Mouse (Mus musculus) lung, postnatal 0 days (tissue): Measurements from ENCODE around the gene Zfp787. TPM values are rescaled to one million over a fixed set of nuclear protein-coding genes. Genes with fewer than 3 reads are reported as not detected.

Experiments used
- ATAC-seq: fragments of 200-750 bp; cut with Nextera tagmentation; 2 replicates; pipeline ENCODE4 v1.8.0; 2017; ENCODE audit warnings: moderate library complexity
- DNase-seq: peaks from one replicate; pipeline ENCODE4 v3.0.0-alpha.2; 2016; ENCODE audit warnings: low spot score
- H3K27ac ChIP-seq: fragments of 300-500 bp; sonication (generic); 2 replicates; pipeline ENCODE4 v1.5.1; 2014; ENCODE audit warnings: antibody characterized with exemption, mild to moderate bottlenecking, low read length, mixed read lengths
- H3K27me3 ChIP-seq: fragments of 300-500 bp; sonication (generic); replicated peaks from 2 replicates; pipeline ENCODE4 v1.6.1; 2014; ENCODE audit warnings: low read length, mixed read lengths; ENCODE audit not compliant: insufficient read depth
- H3K36me3 ChIP-seq: fragments of 300-500 bp; sonication (generic); 2 replicates; pipeline ENCODE4 v1.6.1; 2014; ENCODE audit warnings: low read length, mixed read lengths; ENCODE audit not compliant: insufficient read depth
- H3K4me1 ChIP-seq: fragments of 300-500 bp; sonication (generic); 2 replicates; pipeline ENCODE4 v1.6.1; 2014; ENCODE audit warnings: antibody characterized with exemption, low read depth, low read length, mixed read lengths; ENCODE audit not compliant: insufficient read depth
- H3K4me2 ChIP-seq: fragments of 300-500 bp; sonication (generic); replicated peaks from 2 replicates; pipeline ENCODE4 v1.6.1; 2014; ENCODE audit warnings: low read depth, mild to moderate bottlenecking, low read length, moderate library complexity, mixed read lengths
- H3K4me3 ChIP-seq: fragments of 300-500 bp; sonication (generic); 2 replicates; pipeline ENCODE4 v1.5.1; 2014; ENCODE audit warnings: low read depth, low read length
- H3K9ac ChIP-seq: fragments of 300-500 bp; sonication (generic); replicated peaks from 2 replicates; pipeline ENCODE4 v1.6.1; 2014; ENCODE audit warnings: low read depth, mild to moderate bottlenecking
- H3K9me3 ChIP-seq: fragments of 300-500 bp; sonication (generic); 2 replicates; pipeline ENCODE4 v1.6.1; 2016; ENCODE audit warnings: low read length, mixed read lengths
- CTCF ChIP-seq: IDR thresholded peaks from 2 replicates; pipeline ENCODE4 v1.5.1; 2016; ENCODE audit warnings: antibody characterized with exemption, mild to moderate bottlenecking
- EP300 ChIP-seq: IDR thresholded peaks from 2 replicates; pipeline ENCODE4 v1.6.1; 2016; ENCODE audit warnings: antibody characterized with exemption, mild to moderate bottlenecking, control low read depth
- WGBS: fragments of 180-500 bp; shearing (Covaris S2); extraction: QIAGEN DNeasy Blood & Tissue Kit; methylation state at CpG from one replicate; pipeline ENCODE4 v1.1.7; 2014; 5-methylcytosine and 5-hydroxymethylcytosine counted together
- polyA plus RNA-seq: library from polyadenylated mRNA; unstranded; fragments of >200 nt; fragmentation: Nextera tagmentation; extraction: Ambion mirVana; gene quantifications from 2 replicates; pipeline ENCODE4 v1.2.1, GENCODE M21; 2015

Gene Zfp787
- polyA plus RNA-seq, 1 experiment from 2014 or later = 47.4 TPM

GRCm38 (mm10) chr7:6151266-6151665 lies 4.5 kb downstream of the Zfp787 start:
- no peak overlapping the region for H3K4me2 ChIP-seq
- DNase-seq = no peak
- H3K36me3 ChIP-seq = no peaks in the 10 kb centered on the region
- H3K27me3 ChIP-seq = no peaks in the 10 kb centered on the region
- peak overlapping the region; percentile 32; the same call in 1 of the 2 replicates for H3K27ac ChIP-seq
- WGBS = 61% methylated on average over 1 of the region's 1 CpGs
- peaks cover 38% of the 10 kb centered on the region for H3K4me1 ChIP-seq
- no peak overlapping the region for H3K9ac ChIP-seq
- no peaks in the 10 kb centered on the region for H3K9me3 ChIP-seq
- TF ChIP-seq CTCF = no peak
- no peak for TF ChIP-seq EP300
- no peak for ATAC-seq
- no peak overlapping the region for H3K4me3 ChIP-seq

- Histone ChIP-seq H3K27ac (peak overlapping the region; percentile 71), H3K4me1 (peaks cover 43% of the 10 kb centered on the region; the same call in 1 of the 2 replicates), H3K36me3 (no peaks in the 10 kb centered on the region), H3K4me3 (no peak overlapping the region), H3K27me3 (no peaks in the 10 kb centered on the region), H3K4me2 (no peak overlapping the region), H3K9me3 (no peaks in the 10 kb centered on the region), H3K9ac (no peak overlapping the region)
- 57% methylated on average over 5 of the region's 5 CpGs for WGBS
- DNase-seq = peak; percentile 74
- ATAC-seq = peak; percentile 76
- TF ChIP-seq EP300 (0 out of 2 replicates have a peak, but pooled peaks have one; percentile 48), CTCF (no peak)
Observed at GRCm38 (mm10) chr7:6147688-6148087, 8.1 kb downstream of the Zfp787 start.

- Histone ChIP-seq H3K27me3 (no peaks in the 10 kb centered on the region), H3K4me1 (peaks cover 42% of the 10 kb centered on the region; the same call in 1 of the 2 replicates), H3K9ac (no peak overlapping the region), H3K9me3 (no peaks in the 10 kb centered on the region), H3K4me2 (no peak overlapping the region), H3K36me3 (no peaks in the 10 kb centered on the region), H3K27ac (peak overlapping the region; percentile 71), H3K4me3 (no peak overlapping the region)
- DNase-seq = no peak
- no peak for TF ChIP-seq CTCF
- no peak for TF ChIP-seq EP300
- WGBS = 3% methylated on average over 2 of the region's 2 CpGs
- ATAC-seq = no peak
Observed at GRCm38 (mm10) chr7:6146982-6147325, 8.8 kb downstream of the Zfp787 start.

DNA sequence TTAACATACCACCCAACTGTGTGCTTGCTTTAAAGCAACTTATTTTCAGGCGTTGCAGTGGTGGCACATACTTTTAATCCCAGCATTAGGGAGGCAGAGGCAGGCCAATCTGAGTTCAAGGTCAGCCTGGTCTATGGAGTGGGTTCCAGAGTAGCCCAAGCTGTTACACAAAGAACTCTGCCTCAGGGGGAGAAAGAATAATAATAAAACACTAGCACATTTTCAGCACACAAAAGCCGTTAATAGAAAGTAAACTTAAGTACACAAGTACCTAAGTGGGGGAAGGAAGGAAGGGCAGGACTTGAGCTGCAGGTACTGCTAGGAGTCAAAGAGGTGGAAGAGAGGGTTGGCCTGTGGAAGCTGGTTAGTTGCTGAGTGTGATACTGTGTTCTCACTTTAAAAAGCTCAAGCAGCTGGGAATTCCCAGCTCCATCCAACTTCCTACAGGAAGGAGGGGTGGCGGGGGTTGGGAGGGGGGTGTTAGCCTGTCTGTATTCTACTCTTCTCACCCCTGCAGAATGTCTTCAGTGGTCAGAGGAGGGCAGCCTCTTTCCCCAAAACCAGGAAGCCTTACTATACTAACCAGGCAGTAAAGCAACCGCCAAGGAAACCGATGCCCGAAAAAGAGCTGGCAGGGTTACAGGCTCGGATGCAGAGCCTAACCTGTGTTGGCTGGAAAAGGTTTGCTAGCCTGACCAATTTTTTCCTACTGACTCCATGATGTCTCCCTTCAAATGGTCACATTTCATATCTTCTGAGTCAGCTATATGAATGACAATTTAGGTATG lies 9.4 kb downstream of the Zfp787 start:
- peaks cover 36% of the 10 kb centered on the region; the same call in 1 of the 2 replicates for H3K4me1 ChIP-seq
- DNase-seq (peak; percentile 62), ATAC-seq (peak; percentile 38)
- H3K9ac ChIP-seq = no peak overlapping the region
- no peaks in the 10 kb centered on the region for H3K27me3 ChIP-seq
- no peak overlapping the region for H3K4me2 ChIP-seq
- no peak overlapping the region for H3K4me3 ChIP-seq
- peak overlapping the region; percentile 71; the same call in 1 of the 2 replicates for H3K27ac ChIP-seq
- TF ChIP-seq EP300 (no peak), CTCF (no peak)
- 47% methylated on average over 7 of the region's 7 CpGs for WGBS
- H3K9me3 ChIP-seq = no peaks in the 10 kb centered on the region
- no peaks in the 10 kb centered on the region for H3K36me3 ChIP-seq

DNA sequence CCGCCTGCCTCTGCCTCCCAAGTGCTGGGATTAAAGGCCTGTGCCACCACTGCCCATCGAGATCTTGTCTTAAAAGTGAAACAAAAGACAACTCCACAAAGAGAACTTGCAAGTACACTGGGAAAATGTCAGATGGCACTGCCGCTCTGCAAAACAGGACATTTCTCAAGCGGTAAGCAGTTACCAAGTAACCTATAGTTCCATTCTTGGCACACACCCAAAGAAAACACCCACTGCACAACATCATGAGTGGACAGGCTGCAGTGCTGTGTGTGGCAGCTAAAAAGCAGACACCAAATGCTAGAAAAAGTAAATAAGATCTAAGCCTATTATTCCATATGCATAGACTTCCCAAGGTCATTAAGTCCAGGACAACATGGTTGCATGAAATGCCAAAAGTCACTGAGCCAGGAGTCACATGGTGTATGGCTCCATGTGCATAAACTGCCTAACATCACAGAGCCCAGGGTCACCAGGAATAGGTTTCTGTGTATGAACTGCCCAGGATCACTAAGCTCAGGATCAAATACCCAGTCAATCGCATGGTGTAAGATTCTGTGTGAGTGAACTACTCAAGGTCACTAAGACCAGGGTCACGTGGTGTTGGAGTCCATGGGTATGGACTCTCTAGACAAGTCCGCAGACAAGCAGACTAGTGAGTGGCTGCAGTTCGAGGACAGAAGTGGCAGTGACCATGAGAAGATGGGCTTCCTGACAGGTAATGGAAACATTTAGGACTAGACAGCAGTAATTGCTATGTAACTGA lies 10.2 kb downstream of the Zfp787 start:
- WGBS = 74% methylated on average over 8 of the region's 8 CpGs
- Histone ChIP-seq H3K4me2 (no peak overlapping the region), H3K27me3 (no peaks in the 10 kb centered on the region), H3K36me3 (no peaks in the 10 kb centered on the region), H3K27ac (peak overlapping the region; percentile 71; the same call in 1 of the 2 replicates), H3K9me3 (no peaks in the 10 kb centered on the region), H3K4me1 (peaks cover 31% of the 10 kb centered on the region; the same call in 1 of the 2 replicates), H3K9ac (no peak overlapping the region), H3K4me3 (no peak overlapping the region)
- TF ChIP-seq CTCF = no peak
- TF ChIP-seq EP300 = no peak
- DNase-seq (peak; percentile 54), ATAC-seq (no peak; the same call in 1 of the 2 replicates)

GRCm38 (mm10) chr7:6143991-6144531 lies 11.7 kb downstream of the Zfp787 start:
- DNase-seq (no peak), ATAC-seq (no peak)
- WGBS = 74% methylated on average over 2 of the region's 2 CpGs
- TF ChIP-seq EP300 (no peak), CTCF (no peak)
- Histone ChIP-seq H3K27me3 (no peaks in the 10 kb centered on the region), H3K4me2 (no peak overlapping the region), H3K4me1 (peaks cover 28% of the 10 kb centered on the region; the same call in 1 of the 2 replicates), H3K36me3 (no peaks in the 10 kb centered on the region), H3K9me3 (no peaks in the 10 kb centered on the region), H3K4me3 (no peak overlapping the region), H3K27ac (no peak overlapping the region), H3K9ac (no peak overlapping the region)
